Mouse (Mus musculus): ENCODE data around the gene Asphd2.

GRCm38 (mm10) chr5:112344092-112344960, 50.3 kb downstream of the Asphd2 start:
- TF ChIP-seq CTCF (IDR thresholded peaks at IDR 0.05; ENCODE audit: extremely low read depth, insufficient read length, insufficient replicate concordance, low read depth, low read length) (no peak), POLR2A (IDR thresholded peaks at IDR 0.05; ENCODE audit: low read depth, low read length) (no peak)
